Mouse (Mus musculus): ENCODE data around the gene Nsun4.

The Nsun4 gene

GRCm38 (mm10) chr4:116053399-116053961 is at the start of gene Nsun4:
TSS of gene Nsun4 (minus strand) at chr4:116053876.
- DNase-seq (ENCODE audit: low spot score) = peak; percentile 90

- peak; percentile 60 for DNase-seq (ENCODE audit: low spot score)
These were observed 47.3 kb upstream of the Nsun4 start for GRCm38 (mm10) chr4:116100959-116101358.

GRCm38 (mm10) chr4:116097211-116097610 is 43.5 kb upstream of the Nsun4 start:
- DNase-seq (ENCODE audit: low spot score) = no peak

- DNase-seq (ENCODE audit: low spot score) = no peak
These were observed 42.6 kb upstream of the Nsun4 start for GRCm38 (mm10) chr4:116096291-116096690.

GRCm38 (mm10) chr4:116088510-116089249 is 35.0 kb upstream of the Nsun4 start:
- no peak for DNase-seq (ENCODE audit: low spot score)

GRCm38 (mm10) chr4:116077240-116078095 is 23.8 kb upstream of the Nsun4 start:
- peak; percentile 45 for DNase-seq (ENCODE audit: low spot score)

GRCm38 (mm10) chr4:116076369-116077231 is 22.9 kb upstream of the Nsun4 start:
- DNase-seq (ENCODE audit: low spot score) = peak; percentile 54

GRCm38 (mm10) chr4:116075631-116076368 is 22.1 kb upstream of the Nsun4 start:
- peak; percentile 49 for DNase-seq (ENCODE audit: low spot score)

- peak; percentile 98 for DNase-seq (ENCODE audit: low spot score)
These were observed 21.4 kb upstream of the Nsun4 start, which contains the start of the genes Uqcrh and Lrrc41 for GRCm38 (mm10) chr4:116074861-116075620. TSS of gene Uqcrh (minus strand) at chr4:116075071. TSS of gene Lrrc41 (plus strand) at chr4:116075269.

- peak; percentile 56 for DNase-seq (ENCODE audit: low spot score)
These were observed 20.5 kb upstream of the Nsun4 start for GRCm38 (mm10) chr4:116074145-116074675.

GRCm38 (mm10) chr4:116073146-116073545 is 19.5 kb upstream of the Nsun4 start:
- peak; percentile 46 for DNase-seq (ENCODE audit: low spot score)

- no peak for DNase-seq (ENCODE audit: low spot score)
These were observed 16.4 kb upstream of the Nsun4 start for GRCm38 (mm10) chr4:116070116-116070515.

GRCm38 (mm10) chr4:116063855-116064254 is 10.2 kb upstream of the Nsun4 start:
- DNase-seq (ENCODE audit: low spot score) = no peak

- DNase-seq (ENCODE audit: low spot score) = no peak
These were observed 5.5 kb upstream of the Nsun4 start for GRCm38 (mm10) chr4:116059012-116059726.

GRCm38 (mm10) chr4:116057559-116057958 is 3.9 kb upstream of the Nsun4 start:
- no peak for DNase-seq (ENCODE audit: low spot score)

- peak; percentile 28 for DNase-seq (ENCODE audit: low spot score)
These were observed 966 bp downstream of the Nsun4 start for GRCm38 (mm10) chr4:116052526-116053293.

- no peak for DNase-seq (ENCODE audit: low spot score)
These were observed 4.5 kb downstream of the Nsun4 start for GRCm38 (mm10) chr4:116049211-116049610.
